Mouse (Mus musculus): Measurements from ENCODE around the gene Serpinb9e. TPM values are rescaled to one million over a fixed set of nuclear protein-coding genes. Genes with fewer than 3 reads are reported as not detected.
A peak's percentile ranks its signal among the peaks of the same experiment; 100 is the strongest.
"Not testable (repeated sequence)": the region's sequence is repeated elsewhere in the genome, so short reads cannot be mapped to it uniquely, and the experiment has no call there.

Gene Serpinb9e
- not detected in 2 replicates for total RNA-seq (2012; rRNA removed)
- not detected in 2 replicates for total RNA-seq (2014; rRNA removed)
- polyA plus RNA-seq (2012; ENCODE audit: insufficient read length, low read depth), result not detected in 2 replicates

- H3K4me1 ChIP-seq (ENCODE audit: control insufficient read depth in 1 of 2, insufficient read depth in 2 of 2); dilution Hi-C loops (cut with MboI; ENCODE audit: extremely low pct_ligation_motif_present, extremely low pct_unique_long_range_greater_than_20kb, low sequenced_read_pairs); H3K27ac ChIP-seq (ENCODE audit: insufficient read depth, low read depth); H3K36me3 ChIP-seq (replicated peaks in 1 of 2; ENCODE audit: control insufficient read depth in 1 of 2, insufficient read depth in 1 of 2, low read length in 1 of 2); H3K79me2 ChIP-seq (replicated peaks; ENCODE audit: control insufficient read depth, extremely low read depth, insufficient read depth, poor library complexity, severe bottlenecking); H3K27me3 ChIP-seq (replicated peaks); H3K4me2 ChIP-seq (ENCODE audit: insufficient read depth, low read depth, poor library complexity, severe bottlenecking); DNase-seq (ENCODE audit: extremely low read depth); in situ Hi-C loops (cut with MboI; ENCODE audit: low pct_ligation_motif_present, low pct_unique_long_range_greater_than_20kb, low sequenced_read_pairs); H3K4me3 ChIP-seq (replicated peaks in 1 of 3; ENCODE audit: low read depth in 2 of 3, low read length in 2 of 3, poor library complexity in 1 of 3); H3K9me3 ChIP-seq (replicated peaks; ENCODE audit: low read length); H3K9ac ChIP-seq (ENCODE audit: insufficient read depth, low read depth): not testable (repeated sequence)
Measured at GRCm38 (mm10) chr13:33249312-33249711, at the start of gene Serpinb9e. Gene Serpinb9e (plus strand): TSS chr13:33249612.

- dilution Hi-C loops (cut with MboI; ENCODE audit: extremely low pct_ligation_motif_present, extremely low pct_unique_long_range_greater_than_20kb, low sequenced_read_pairs), result no loop called here
- TF ChIP-seq SMC3 (IDR thresholded peaks at IDR 0.05; ENCODE audit: low read depth, low read length) (peak; percentile 67), SIN3A (IDR thresholded peaks at IDR 0.05; ENCODE audit: low read length) (no peak), RAD21 (IDR thresholded peaks at IDR 0.05; ENCODE audit: low read depth, low read length) (peak; percentile 49), CTCF (conservative IDR thresholded peaks at IDR 0.05 in 1 of 2, IDR thresholded peaks at IDR 0.05 in 1 of 2; ENCODE audit: low read depth in 2 of 2, low read length in 2 of 2) (peak; percentile 22 to 64; a peak in 3 of 4 replicates), POLR2A (IDR thresholded peaks at IDR 0.05; ENCODE audit: low read depth, low read length) (no peak)
Measured at GRCm38 (mm10) chr13:33199740-33200139, 49.7 kb upstream of the Serpinb9e start.

GRCm38 (mm10) chr13:33308631-33309030 is 59.2 kb downstream of the Serpinb9e start:
- H3K4me2 ChIP-seq (ENCODE audit: insufficient read depth, low read depth, poor library complexity, severe bottlenecking); H3K4me1 ChIP-seq (ENCODE audit: control insufficient read depth in 1 of 2, insufficient read depth in 2 of 2); H3K27me3 ChIP-seq (replicated peaks); dilution Hi-C loops (cut with MboI; ENCODE audit: extremely low pct_ligation_motif_present, extremely low pct_unique_long_range_greater_than_20kb, low sequenced_read_pairs); in situ Hi-C loops (cut with MboI; ENCODE audit: low pct_ligation_motif_present, low pct_unique_long_range_greater_than_20kb, low sequenced_read_pairs); H3K27ac ChIP-seq (ENCODE audit: insufficient read depth, low read depth); H3K79me2 ChIP-seq (replicated peaks; ENCODE audit: control insufficient read depth, extremely low read depth, insufficient read depth, poor library complexity, severe bottlenecking); H3K9me3 ChIP-seq (replicated peaks; ENCODE audit: low read length); H3K36me3 ChIP-seq (replicated peaks in 1 of 2; ENCODE audit: control insufficient read depth in 1 of 2, insufficient read depth in 1 of 2, low read length in 1 of 2); DNase-seq (ENCODE audit: extremely low read depth); H3K9ac ChIP-seq (ENCODE audit: insufficient read depth, low read depth); H3K4me3 ChIP-seq (replicated peaks in 1 of 3; ENCODE audit: low read depth in 2 of 3, low read length in 2 of 3, poor library complexity in 1 of 3): not testable (repeated sequence)

More at GRCm38 (mm10) chr13:33199740-33200139, 49.7 kb upstream of the Serpinb9e start:
- H3K27ac ChIP-seq (ENCODE audit: insufficient read depth, low read depth), result no peak overlapping the region
- H3K4me2 ChIP-seq (ENCODE audit: insufficient read depth, low read depth, poor library complexity, severe bottlenecking), result no peak overlapping the region
- H3K79me2 ChIP-seq (replicated peaks; ENCODE audit: control insufficient read depth, extremely low read depth, insufficient read depth, poor library complexity, severe bottlenecking), result no peaks in the 10 kb centered on the region
- no peak overlapping the region for H3K4me3 ChIP-seq (replicated peaks in 1 of 3; ENCODE audit: low read depth in 2 of 3, low read length in 2 of 3, poor library complexity in 1 of 3)
- H3K27me3 ChIP-seq (replicated peaks), result no peaks in the 10 kb centered on the region
- H3K9me3 ChIP-seq (replicated peaks; ENCODE audit: low read length), result no peaks in the 10 kb centered on the region
- no peak overlapping the region for H3K9ac ChIP-seq (ENCODE audit: insufficient read depth, low read depth)
- no peaks in the 10 kb centered on the region for H3K36me3 ChIP-seq (replicated peaks in 1 of 2; ENCODE audit: control insufficient read depth in 1 of 2, insufficient read depth in 1 of 2, low read length in 1 of 2)
- peak; percentile 42 for DNase-seq (ENCODE audit: extremely low read depth)
- in situ Hi-C loops (cut with MboI; ENCODE audit: low pct_ligation_motif_present, low pct_unique_long_range_greater_than_20kb, low sequenced_read_pairs), result no loop called here
- no peaks in the 10 kb centered on the region for H3K4me1 ChIP-seq (ENCODE audit: control insufficient read depth in 1 of 2, insufficient read depth in 2 of 2)

Other genes starting within 250 kb of the Serpinb9e start
- gene Serpinb9, start 246.4 kb upstream of the Serpinb9e start, total RNA-seq (2012; rRNA removed), result 3.3 and 3.5 TPM in 2 replicates
- 14.6 and 15.6 TPM in 2 replicates for gene Serpinb9, start 246.4 kb upstream of the Serpinb9e start, total RNA-seq (2014; rRNA removed)
- 11.8 and 12.1 TPM in 2 replicates for gene Serpinb9, start 246.4 kb upstream of the Serpinb9e start, polyA plus RNA-seq (2012; ENCODE audit: insufficient read length, low read depth)
- gene Serpinb9b, start 222.2 kb upstream of the Serpinb9e start, total RNA-seq (2012; rRNA removed), result not detected in 2 replicates
- gene Serpinb9b, start 222.2 kb upstream of the Serpinb9e start, total RNA-seq (2014; rRNA removed), result 0.24 TPM in 1 of 2 replicates, not detected in the other
- not detected in 2 replicates for gene Serpinb9b, start 222.2 kb upstream of the Serpinb9e start, polyA plus RNA-seq (2012; ENCODE audit: insufficient read length, low read depth)
- 0.08 TPM in 2 replicates for gene Serpinb1b, start 171.0 kb upstream of the Serpinb9e start, total RNA-seq (2012; rRNA removed)
- 0.62 and 0.98 TPM in 2 replicates for gene Serpinb1b, start 171.0 kb upstream of the Serpinb9e start, total RNA-seq (2014; rRNA removed)
- gene Serpinb1b, start 171.0 kb upstream of the Serpinb9e start, polyA plus RNA-seq (2012; ENCODE audit: insufficient read length, low read depth), result 0.56 and 0.64 TPM in 2 replicates
- gene Serpinb9c, start 89.9 kb upstream of the Serpinb9e start, total RNA-seq (2012; rRNA removed), result not detected in 2 replicates
- not detected in 2 replicates for gene Serpinb9c, start 89.9 kb upstream of the Serpinb9e start, total RNA-seq (2014; rRNA removed)
- gene Serpinb9c, start 89.9 kb upstream of the Serpinb9e start, polyA plus RNA-seq (2012; ENCODE audit: insufficient read length, low read depth), result not detected in 2 replicates
- not detected in 2 replicates for gene Serpinb9d, start 56.7 kb upstream of the Serpinb9e start, total RNA-seq (2012; rRNA removed)
- gene Serpinb9d, start 56.7 kb upstream of the Serpinb9e start, total RNA-seq (2014; rRNA removed), result not detected in 2 replicates
- gene Serpinb9d, start 56.7 kb upstream of the Serpinb9e start, polyA plus RNA-seq (2012; ENCODE audit: insufficient read length, low read depth), result not detected in 2 replicates
- not detected in 2 replicates for gene Serpinb9f, start 74.5 kb downstream of the Serpinb9e start, total RNA-seq (2012; rRNA removed)
- gene Serpinb9f, start 74.5 kb downstream of the Serpinb9e start, total RNA-seq (2014; rRNA removed), result not detected in 2 replicates
- gene Serpinb9f, start 74.5 kb downstream of the Serpinb9e start, polyA plus RNA-seq (2012; ENCODE audit: insufficient read length, low read depth), result not detected in 2 replicates
- not detected in 2 replicates for gene Gm11397, start 146.1 kb downstream of the Serpinb9e start, total RNA-seq (2012; rRNA removed)
- not detected in 2 replicates for gene Gm11397, start 146.1 kb downstream of the Serpinb9e start, total RNA-seq (2014; rRNA removed)
- gene Gm11397, start 146.1 kb downstream of the Serpinb9e start, polyA plus RNA-seq (2012; ENCODE audit: insufficient read length, low read depth), result not detected in 2 replicates
- not detected in 2 replicates for gene Serpinb9g, start 235.2 kb downstream of the Serpinb9e start, total RNA-seq (2012; rRNA removed)
- not detected in 2 replicates for gene Serpinb9g, start 235.2 kb downstream of the Serpinb9e start, total RNA-seq (2014; rRNA removed)
- gene Serpinb9g, start 235.2 kb downstream of the Serpinb9e start, polyA plus RNA-seq (2012; ENCODE audit: insufficient read length, low read depth), result not detected in 2 replicates